Mouse (Mus musculus) hindbrain, embryonic 14.5 days (tissue): Measurements from ENCODE around the gene H2-M5. TPM values are rescaled to one million over a fixed set of nuclear protein-coding genes. Genes with fewer than 3 reads are reported as not detected.

ENCODE experiments used
- ATAC-seq: fragments of 200-750 bp; cut with Nextera tagmentation; 2 replicates; pipeline ENCODE4 v1.8.0; 2017; ENCODE audit warnings: moderate number of reproducible peaks, mild to moderate bottlenecking, moderate TSS enrichment, moderate library complexity; ENCODE audit not compliant: low FRiP score
- DNase-seq: peaks from one replicate; pipeline ENCODE4 v3.0.0-alpha.2; 2015; ENCODE audit warnings: low spot score
- H3K27ac ChIP-seq: fragments of 300-500 bp; sonication (generic); 2 replicates; pipeline ENCODE4 v1.5.1; 2014; ENCODE audit warnings: mild to moderate bottlenecking, moderate library complexity
- H3K27me3 ChIP-seq: fragments of 300-500 bp; sonication (generic); 2 replicates; pipeline ENCODE4 v1.6.1; 2014; ENCODE audit warnings: mild to moderate bottlenecking, low read length, mixed read lengths; ENCODE audit not compliant: control insufficient read depth, insufficient read depth
- H3K36me3 ChIP-seq: fragments of 300-500 bp; sonication (generic); replicated peaks from 2 replicates; pipeline ENCODE4 v1.6.1; 2014; ENCODE audit not compliant: control insufficient read depth, insufficient read depth
- H3K4me1 ChIP-seq: fragments of 300-500 bp; sonication (generic); replicated peaks from 2 replicates; pipeline ENCODE4 v1.6.1; 2014; ENCODE audit warnings: antibody characterized with exemption, low read length, mixed read lengths; ENCODE audit not compliant: control insufficient read depth, insufficient read depth
- H3K4me2 ChIP-seq: fragments of 300-500 bp; sonication (generic); replicated peaks from 2 replicates; pipeline ENCODE4 v1.6.1; 2014; ENCODE audit warnings: mild to moderate bottlenecking, moderate library complexity
- H3K4me3 ChIP-seq: fragments of 300-500 bp; sonication (generic); replicated peaks from 2 replicates; pipeline ENCODE4 v1.5.1; 2014; ENCODE audit warnings: mild to moderate bottlenecking, low read length
- H3K9ac ChIP-seq: fragments of 300-500 bp; sonication (generic); 2 replicates; pipeline ENCODE4 v1.6.1; 2014
- H3K9me3 ChIP-seq: fragments of 300-500 bp; sonication (generic); 2 replicates; pipeline ENCODE4 v1.6.1; 2016; ENCODE audit warnings: low read length; ENCODE audit not compliant: control insufficient read depth
- WGBS: fragments of 180-500 bp; shearing (Covaris S2); extraction: QIAGEN DNeasy Blood & Tissue Kit; methylation state at CpG from one replicate; pipeline ENCODE4 v1.1.7; 2014; 5-methylcytosine and 5-hydroxymethylcytosine counted together
- polyA plus RNA-seq: library from polyadenylated mRNA; unstranded; fragments of >200 nt; fragmentation: Nextera tagmentation; extraction: Ambion mirVana; gene quantifications from 2 replicates; pipeline ENCODE4 v1.2.1, GENCODE M21; 2014

The H2-M5 gene
- polyA plus RNA-seq, 1 experiment from 2014 or later, result 1.0 TPM

- H3K27me3 ChIP-seq, result no peaks in the 10 kb centered on the region
- no peaks in the 10 kb centered on the region for H3K9me3 ChIP-seq
- no peak overlapping the region for H3K9ac ChIP-seq
- ATAC-seq (no peak), DNase-seq (no peak)
- 7% methylated on average over 4 of the region's 4 CpGs for WGBS
- no peak overlapping the region for H3K4me2 ChIP-seq
- H3K4me3 ChIP-seq, result no peak overlapping the region
- no peak overlapping the region for H3K27ac ChIP-seq
- no peaks in the 10 kb centered on the region for H3K4me1 ChIP-seq
- no peaks in the 10 kb centered on the region for H3K36me3 ChIP-seq
These were observed 7.5 kb downstream of the H2-M5 start for GRCm38 (mm10) chr17:36981845-36982244.

- H3K4me1 ChIP-seq, result no peaks in the 10 kb centered on the region
- no peak within 1 kb of the TSS for H3K4me3 ChIP-seq
- no peaks in the 10 kb centered on the region for H3K9me3 ChIP-seq
- H3K27ac ChIP-seq, result no peak within 1 kb of the TSS
- DNase-seq, result no peak
- H3K9ac ChIP-seq, result no peak within 1 kb of the TSS
- ATAC-seq, result no peak
- 25% methylated on average over 18 of the region's 18 CpGs for WGBS
- no peaks in the 10 kb centered on the region for H3K27me3 ChIP-seq
- H3K4me2 ChIP-seq, result no peak within 1 kb of the TSS
- H3K36me3 ChIP-seq, result no peaks in the 10 kb centered on the region
These were observed 8.0 kb downstream of the H2-M5 start, which contains the start of gene 2410137M14Rik for GRCm38 (mm10) chr17:36981221-36981813. 2410137M14Rik (minus strand) TSS chr17:36981237.

- Histone ChIP-seq H3K27ac (no peak overlapping the region), H3K9ac (no peak overlapping the region), H3K4me2 (no peak overlapping the region), H3K36me3 (no peaks in the 10 kb centered on the region), H3K4me1 (no peaks in the 10 kb centered on the region), H3K9me3 (no peaks in the 10 kb centered on the region), H3K27me3 (no peaks in the 10 kb centered on the region), H3K4me3 (no peak overlapping the region)
- ATAC-seq (no peak), DNase-seq (no peak)
- WGBS, result 70% methylated on average over 8 of the region's 8 CpGs
These were observed 16.0 kb downstream of the H2-M5 start for GRCm38 (mm10) chr17:36973271-36973787.

- no peak for DNase-seq
- no peaks in the 10 kb centered on the region for H3K36me3 ChIP-seq
- no peak overlapping the region for H3K4me3 ChIP-seq
- H3K9ac ChIP-seq, result no peak overlapping the region
- no peak overlapping the region for H3K27ac ChIP-seq
- WGBS, result 85% methylated on average over 3 of the region's 3 CpGs
- no peak for ATAC-seq
- no peaks in the 10 kb centered on the region for H3K4me1 ChIP-seq
- no peak overlapping the region for H3K4me2 ChIP-seq
- H3K9me3 ChIP-seq, result no peaks in the 10 kb centered on the region
- H3K27me3 ChIP-seq, result no peaks in the 10 kb centered on the region
These were observed 16.5 kb downstream of the H2-M5 start for GRCm38 (mm10) chr17:36972791-36973190.

GRCm38 (mm10) chr17:36971172-36971850, 18.0 kb downstream of the H2-M5 start:
- 88% methylated on average over 6 of the region's 6 CpGs for WGBS
- ATAC-seq (no peak), DNase-seq (no peak)
- H3K4me3 ChIP-seq, result no peak overlapping the region
- no peak overlapping the region for H3K27ac ChIP-seq
- no peaks in the 10 kb centered on the region for H3K9me3 ChIP-seq
- H3K4me1 ChIP-seq, result no peaks in the 10 kb centered on the region
- no peak overlapping the region for H3K4me2 ChIP-seq
- no peaks in the 10 kb centered on the region for H3K36me3 ChIP-seq
- no peaks in the 10 kb centered on the region for H3K27me3 ChIP-seq
- no peak overlapping the region for H3K9ac ChIP-seq

- no peaks in the 10 kb centered on the region for H3K9me3 ChIP-seq
- H3K27ac ChIP-seq, result no peak overlapping the region
- no peak overlapping the region for H3K4me2 ChIP-seq
- H3K4me1 ChIP-seq, result no peaks in the 10 kb centered on the region
- no peak for ATAC-seq
- H3K9ac ChIP-seq, result no peak overlapping the region
- no peaks in the 10 kb centered on the region for H3K27me3 ChIP-seq
- 88% methylated on average over 14 of the region's 14 CpGs for WGBS
- H3K36me3 ChIP-seq, result no peaks in the 10 kb centered on the region
- H3K4me3 ChIP-seq, result no peak overlapping the region
- no peak for DNase-seq
These were observed 18.9 kb downstream of the H2-M5 start for GRCm38 (mm10) chr17:36970316-36970890.

- Histone ChIP-seq H3K27ac (no peak overlapping the region), H3K27me3 (no peaks in the 10 kb centered on the region), H3K4me2 (no peak overlapping the region), H3K36me3 (no peaks in the 10 kb centered on the region), H3K4me3 (no peak overlapping the region), H3K9ac (no peak overlapping the region), H3K4me1 (no peaks in the 10 kb centered on the region), H3K9me3 (no peaks in the 10 kb centered on the region)
- ATAC-seq, result no peak
- 94% methylated on average over 1 of the region's 1 CpGs for WGBS
- no peak for DNase-seq
These were observed 22.5 kb downstream of the H2-M5 start for GRCm38 (mm10) chr17:36966875-36967274.

GRCm38 (mm10) chr17:36961125-36961524, 28.2 kb downstream of the H2-M5 start:
- Histone ChIP-seq H3K27me3 (no peaks in the 10 kb centered on the region), H3K4me2 (no peak overlapping the region), H3K9me3 (no peaks in the 10 kb centered on the region), H3K4me3 (no peak overlapping the region), H3K27ac (no peak overlapping the region), H3K9ac (no peak overlapping the region), H3K36me3 (0 out of 2 replicates have a peak, but pooled peaks cover 8% of the 10 kb centered on the region), H3K4me1 (peaks cover 11% of the 10 kb centered on the region)
- 75% methylated on average over 1 of the region's 1 CpGs for WGBS
- DNase-seq (no peak), ATAC-seq (no peak)

GRCm38 (mm10) chr17:36958884-36959283, 30.5 kb downstream of the H2-M5 start:
- H3K36me3 ChIP-seq, result peaks cover 21% of the 10 kb centered on the region
- DNase-seq (no peak), ATAC-seq (no peak)
- peak overlapping the region; percentile 85 for H3K4me2 ChIP-seq
- no peaks in the 10 kb centered on the region for H3K9me3 ChIP-seq
- 10% methylated on average over 12 of the region's 12 CpGs for WGBS
- H3K27me3 ChIP-seq, result no peaks in the 10 kb centered on the region
- H3K9ac ChIP-seq, result peak overlapping the region; percentile 68
- peaks cover 11% of the 10 kb centered on the region for H3K4me1 ChIP-seq
- peak overlapping the region; percentile 65 for H3K4me3 ChIP-seq
- peak overlapping the region; percentile 68 for H3K27ac ChIP-seq
